Mouse (Mus musculus) ES-E14 (cell line): Measurements from ENCODE around the gene Wdr77.

Experiments
- CHD2 ChIP-seq: IDR thresholded peaks from 2 replicates; pipeline ENCODE4 v1.6.1; 2014; ENCODE audit warnings: mild to moderate bottlenecking, low read depth, low read length, inconsistent platforms
- MAFK ChIP-seq: IDR thresholded peaks from 2 replicates; pipeline ENCODE4 v1.6.1; 2014; ENCODE audit warnings: mild to moderate bottlenecking, low read depth, low read length, inconsistent platforms; ENCODE audit not compliant: insufficient read depth
- ZC3H11A ChIP-seq: IDR thresholded peaks from 2 replicates; pipeline ENCODE4 v1.6.1; 2012; ENCODE audit warnings: low read depth, mild to moderate bottlenecking, inconsistent platforms, low read length, borderline replicate concordance
- ZNF384 ChIP-seq: IDR thresholded peaks from 2 replicates; pipeline ENCODE4 v1.6.1; 2012; ENCODE audit warnings: low read depth, low read length, inconsistent platforms

- no peak for TF ChIP-seq MAFK
- no peak for TF ChIP-seq CHD2
- TF ChIP-seq ZNF384, result no peak
- TF ChIP-seq ZC3H11A, result no peak
These were observed 1.5 kb downstream of the Wdr77 start for GRCm38 (mm10) chr3:105960700-105961099.
